Mouse (Mus musculus) ES-Bruce4 (cell line): ENCODE measurements around the gene A330070K13Rik. TPM values are rescaled to one million over a fixed set of nuclear protein-coding genes. Genes with fewer than 3 reads are reported as not detected.

Experiments used
- H3K27ac ChIP-seq: 2 replicates; pipeline ENCODE4 v1.5.1; 2012; ENCODE audit warnings: low read length, inconsistent platforms; ENCODE audit not compliant: insufficient read depth
- H3K27me3 ChIP-seq: 2 replicates; pipeline ENCODE4 v1.6.1; 2012; ENCODE audit warnings: mild to moderate bottlenecking, low read length, inconsistent platforms; ENCODE audit not compliant: control insufficient read depth, poor library complexity, insufficient read depth, severe bottlenecking
- H3K36me3 ChIP-seq: 2 replicates; pipeline ENCODE4 v1.6.1; 2012; ENCODE audit warnings: inconsistent platforms, mild to moderate bottlenecking, low read length, moderate library complexity; ENCODE audit not compliant: control insufficient read depth, poor library complexity, insufficient read depth, severe bottlenecking
- H3K4me1 ChIP-seq: one replicate; pipeline ENCODE4 v1.8.1; 2011; ENCODE audit warnings: low read length; ENCODE audit not compliant: control insufficient read depth, insufficient read depth
- H3K4me3 ChIP-seq: 2 replicates; pipeline ENCODE4 v1.5.1; 2011; ENCODE audit warnings: low read depth, mild to moderate bottlenecking, low read length
- H3K9ac ChIP-seq: 2 replicates; pipeline ENCODE4 v1.6.1; 2012; ENCODE audit warnings: low read depth, mild to moderate bottlenecking, inconsistent platforms; ENCODE audit not compliant: poor library complexity, severe bottlenecking
- H3K9me3 ChIP-seq: replicated peaks from 2 replicates; pipeline ENCODE4 v1.6.1; 2012; ENCODE audit warnings: mild to moderate bottlenecking, low read length, inconsistent platforms; ENCODE audit not compliant: control insufficient read depth, poor library complexity, insufficient read depth, severe bottlenecking
- CTCF ChIP-seq: IDR thresholded peaks from one replicate; pipeline ENCODE4 v1.8.1; 2011; ENCODE audit warnings: low read depth, low read length
- EP300 ChIP-seq: IDR thresholded peaks from 2 replicates; pipeline ENCODE4 v1.6.1; 2011; ENCODE audit warnings: low read depth, low read length; ENCODE audit not compliant: insufficient read depth
- POLR2A ChIP-seq: IDR thresholded peaks from one replicate; pipeline ENCODE4 v1.8.1; 2011; ENCODE audit warnings: low read length; ENCODE audit not compliant: insufficient read depth
- polyA plus RNA-seq: library from polyadenylated mRNA; stranded (reverse); fragments of >200 nt; gene quantifications from 2 replicates; pipeline ENCODE4 v1.2.4, GENCODE M21; 2011; ENCODE audit warnings: low read depth; ENCODE audit not compliant: missing spikeins, insufficient read depth, insufficient read length

A330070K13Rik gene
- not detected in 2 replicates for polyA plus RNA-seq

GRCm38 (mm10) chr5:130384222-130384912, at the start of gene A330070K13Rik:
TSS of gene A330070K13Rik (minus strand) at chr5:130384631.
- TF ChIP-seq CTCF (no peak), POLR2A (no peak), EP300 (no peak)
- Histone ChIP-seq H3K9me3 (no peaks in the 10 kb centered on the region), H3K4me3 (no peak within 1 kb of the TSS), H3K27ac (no peak within 1 kb of the TSS), H3K9ac (no peak within 1 kb of the TSS), H3K36me3 (no peaks in the 10 kb centered on the region), H3K27me3 (no peaks in the 10 kb centered on the region), H3K4me1 (no peaks in the 10 kb centered on the region)

- Histone ChIP-seq H3K4me3 (no peak overlapping the region), H3K27ac (no peak overlapping the region), H3K27me3 (no peaks in the 10 kb centered on the region), H3K9me3 (no peaks in the 10 kb centered on the region), H3K36me3 (no peaks in the 10 kb centered on the region), H3K4me1 (no peaks in the 10 kb centered on the region), H3K9ac (no peak overlapping the region)
- TF ChIP-seq POLR2A: no peak
- TF ChIP-seq EP300: no peak
- TF ChIP-seq CTCF: no peak
These were observed 27.1 kb upstream of the A330070K13Rik start for GRCm38 (mm10) chr5:130411516-130411915.

GRCm38 (mm10) chr5:130409706-130410105, 25.3 kb upstream of the A330070K13Rik start:
- no peak overlapping the region for H3K9ac ChIP-seq
- TF ChIP-seq CTCF: no peak
- TF ChIP-seq POLR2A: no peak
- TF ChIP-seq EP300: no peak

GRCm38 (mm10) chr5:130405201-130405600, 20.8 kb upstream of the A330070K13Rik start:
- H3K36me3 ChIP-seq: no peaks in the 10 kb centered on the region
- no peak overlapping the region for H3K4me3 ChIP-seq
- H3K27ac ChIP-seq: no peak overlapping the region
- TF ChIP-seq EP300 (no peak), CTCF (peak; percentile 95)
- no peak overlapping the region for H3K9ac ChIP-seq
- no peaks in the 10 kb centered on the region for H3K4me1 ChIP-seq
- H3K9me3 ChIP-seq: peaks cover 6% of the 10 kb centered on the region
- H3K27me3 ChIP-seq: no peaks in the 10 kb centered on the region

More at GRCm38 (mm10) chr5:130409706-130410105, 25.3 kb upstream of the A330070K13Rik start:
- Histone ChIP-seq H3K4me1 (no peaks in the 10 kb centered on the region), H3K36me3 (no peaks in the 10 kb centered on the region), H3K4me3 (no peak overlapping the region), H3K27me3 (no peaks in the 10 kb centered on the region), H3K9me3 (no peaks in the 10 kb centered on the region), H3K27ac (no peak overlapping the region)

GRCm38 (mm10) chr5:130400136-130400917, 15.9 kb upstream of the A330070K13Rik start:
- Histone ChIP-seq H3K4me3 (no peak overlapping the region), H3K9ac (no peak overlapping the region), H3K27ac (no peak overlapping the region), H3K9me3 (peaks cover 6% of the 10 kb centered on the region), H3K4me1 (no peaks in the 10 kb centered on the region), H3K36me3 (no peaks in the 10 kb centered on the region), H3K27me3 (no peaks in the 10 kb centered on the region)
- no peak for TF ChIP-seq POLR2A
- no peak for TF ChIP-seq CTCF
- TF ChIP-seq EP300: no peak

GRCm38 (mm10) chr5:130395142-130395541, 10.7 kb upstream of the A330070K13Rik start:
- no peaks in the 10 kb centered on the region for H3K27me3 ChIP-seq
- H3K27ac ChIP-seq: no peak overlapping the region
- H3K9ac ChIP-seq: no peak overlapping the region
- no peak for TF ChIP-seq POLR2A
- no peak for TF ChIP-seq EP300
- TF ChIP-seq CTCF: no peak
- H3K36me3 ChIP-seq: no peaks in the 10 kb centered on the region
- no peaks in the 10 kb centered on the region for H3K9me3 ChIP-seq
- no peaks in the 10 kb centered on the region for H3K4me1 ChIP-seq
- H3K4me3 ChIP-seq: no peak overlapping the region
